Mouse (Mus musculus): ENCODE results near the gene Gm44503. TPM values are rescaled to one million over a fixed set of nuclear protein-coding genes. Genes with fewer than 3 reads are reported as not detected.

The Gm44503 gene
- polyA plus RNA-seq, 1 experiment from 2014 or later: not detected

DNA sequence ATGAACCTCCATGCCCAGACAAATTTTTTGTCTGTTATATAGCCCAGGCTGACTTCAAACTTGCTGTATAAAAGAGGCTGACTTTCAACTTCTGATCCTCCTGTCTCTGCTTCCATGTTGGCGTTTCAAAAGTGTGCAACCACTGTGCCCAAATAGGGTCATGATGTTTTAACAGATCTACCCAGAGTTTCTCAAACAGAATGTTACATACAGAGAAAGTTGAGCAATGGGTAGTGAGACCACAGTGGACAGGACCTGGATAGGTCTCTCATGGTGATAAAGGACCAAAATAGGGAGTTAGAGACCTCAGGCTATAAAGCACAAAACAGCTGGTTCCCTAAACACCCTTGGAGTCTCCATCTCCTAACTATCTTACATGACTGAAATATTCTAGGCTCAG lies 71.8 kb downstream of the Gm44503 start:
- no peak overlapping the region for H3K27ac ChIP-seq
- H3K36me3 ChIP-seq: peaks cover 49% of the 10 kb centered on the region
- H3K4me2 ChIP-seq: no peak overlapping the region
- no peaks in the 10 kb centered on the region for H3K9me3 ChIP-seq
- H3K4me1 ChIP-seq (replicated peaks): peaks cover 14% of the 10 kb centered on the region
- H3K9ac ChIP-seq (replicated peaks): no peak overlapping the region
- H3K27me3 ChIP-seq: no peaks in the 10 kb centered on the region
- WGBS: 92% methylated on average over 1 of the region's 1 CpGs
- no peak for ATAC-seq (ENCODE audit: insufficient number of reproducible peaks, insufficient read depth, low FRiP score, low TSS enrichment, low read depth)
- no peak overlapping the region for H3K4me3 ChIP-seq (replicated peaks)

DNA sequence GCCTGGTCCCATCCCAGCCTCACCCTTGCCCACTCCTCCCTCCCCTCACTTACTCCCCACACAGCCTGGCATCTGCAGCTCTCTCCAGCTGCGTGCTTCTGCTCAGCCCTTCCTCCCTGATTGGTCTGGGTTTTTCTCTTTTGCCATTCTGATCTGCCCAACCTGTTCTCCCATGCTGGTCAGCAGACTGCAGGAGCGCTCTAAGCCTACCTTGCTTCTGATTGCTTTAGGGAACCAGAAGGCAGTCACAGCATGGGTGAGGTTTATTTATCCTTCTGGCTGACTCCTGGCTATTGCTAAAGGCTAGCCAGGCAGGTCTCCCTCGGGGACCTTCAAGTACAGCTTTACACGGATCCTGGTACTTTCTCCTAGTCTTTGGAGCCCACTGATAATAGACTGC lies 72.8 kb downstream of the Gm44503 start:
- H3K27ac ChIP-seq: no peak overlapping the region
- no peak overlapping the region for H3K4me3 ChIP-seq (replicated peaks)
- H3K4me1 ChIP-seq (replicated peaks): peaks cover 6% of the 10 kb centered on the region
- H3K9me3 ChIP-seq: no peaks in the 10 kb centered on the region
- ATAC-seq (ENCODE audit: insufficient number of reproducible peaks, insufficient read depth, low FRiP score, low TSS enrichment, low read depth): no peak
- H3K27me3 ChIP-seq: no peaks in the 10 kb centered on the region
- WGBS: 66% methylated on average over 4 of the region's 4 CpGs
- peaks cover 56% of the 10 kb centered on the region for H3K36me3 ChIP-seq
- H3K4me2 ChIP-seq: no peak overlapping the region
- H3K9ac ChIP-seq (replicated peaks): no peak overlapping the region

DNA sequence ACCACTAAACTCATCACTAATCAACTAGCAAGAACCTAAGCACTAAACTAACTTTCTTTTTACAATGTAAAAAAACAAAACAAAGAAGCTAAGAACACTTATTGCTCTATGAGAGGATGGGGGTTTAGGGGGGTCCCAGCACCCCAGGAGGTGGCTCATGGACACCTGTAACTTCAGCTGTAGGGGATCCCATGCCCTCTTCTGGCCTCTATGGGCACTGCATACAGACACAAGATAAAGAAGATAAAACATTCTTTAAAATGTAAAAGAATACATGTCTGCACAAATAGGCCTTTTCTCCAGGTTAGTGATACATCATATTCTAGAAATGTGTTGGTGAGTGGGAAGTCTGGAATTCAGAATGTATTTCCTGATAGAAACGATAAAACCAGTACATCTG lies 74.8 kb downstream of the Gm44503 start:
- ATAC-seq (ENCODE audit: insufficient number of reproducible peaks, insufficient read depth, low FRiP score, low TSS enrichment, low read depth): no peak
- H3K27ac ChIP-seq: no peak overlapping the region
- H3K4me1 ChIP-seq (replicated peaks): no peaks in the 10 kb centered on the region
- H3K9ac ChIP-seq (replicated peaks): no peak overlapping the region
- H3K4me3 ChIP-seq (replicated peaks): no peak overlapping the region
- H3K4me2 ChIP-seq: no peak overlapping the region
- H3K36me3 ChIP-seq: peaks cover 59% of the 10 kb centered on the region
- WGBS: 94% methylated on average over 1 of the region's 1 CpGs
- H3K27me3 ChIP-seq: no peaks in the 10 kb centered on the region
- H3K9me3 ChIP-seq: no peaks in the 10 kb centered on the region

DNA sequence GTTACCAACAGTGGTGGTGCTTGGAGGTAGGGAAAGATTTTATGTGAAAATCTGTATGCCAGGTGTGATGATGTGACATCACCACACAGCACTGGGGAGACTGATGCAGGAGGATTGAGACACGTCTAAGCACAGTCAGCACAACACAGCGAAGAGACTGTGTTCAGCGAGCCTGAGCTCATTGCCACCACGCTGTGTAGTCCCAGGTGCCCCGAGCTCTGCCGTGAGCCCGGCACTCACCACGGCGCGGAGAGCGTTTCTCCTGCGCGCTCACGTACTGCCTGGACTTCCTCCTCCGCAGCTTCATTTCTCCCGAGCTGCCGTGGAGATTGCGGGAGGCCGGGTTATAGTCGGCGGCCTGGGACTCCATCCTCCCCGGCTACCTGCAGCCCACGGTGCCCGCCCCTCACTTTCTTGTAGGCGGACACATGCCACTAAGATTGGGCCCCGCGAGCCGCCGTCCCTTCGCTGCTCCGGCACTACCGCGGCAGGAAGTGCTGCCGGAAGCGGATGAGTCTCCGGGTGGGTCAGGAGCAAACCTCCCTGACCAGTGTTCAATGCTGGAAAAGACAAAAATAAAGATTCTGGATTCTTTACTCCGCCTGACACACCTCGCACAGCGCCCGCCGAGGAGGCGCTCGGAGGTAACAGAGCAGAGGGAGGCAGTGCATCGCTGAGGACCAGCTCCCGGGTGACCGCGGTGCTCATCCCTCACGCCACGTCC lies 80.7 kb downstream of the Gm44503 start:
- H3K27me3 ChIP-seq: no peaks in the 10 kb centered on the region
- ATAC-seq (ENCODE audit: insufficient number of reproducible peaks, insufficient read depth, low FRiP score, low TSS enrichment, low read depth): peak; percentile 84
- peaks cover 15% of the 10 kb centered on the region; the same call in 1 of the 2 replicates for H3K36me3 ChIP-seq
- H3K4me1 ChIP-seq (replicated peaks): peaks cover 19% of the 10 kb centered on the region
- peak overlapping the region; percentile 90 for H3K27ac ChIP-seq
- H3K9ac ChIP-seq (replicated peaks): peak overlapping the region; percentile 76
- under 1% methylated on average over 49 of the region's 49 CpGs for WGBS
- peak overlapping the region; percentile 79 for H3K4me3 ChIP-seq (replicated peaks)
- no peaks in the 10 kb centered on the region for H3K9me3 ChIP-seq
- H3K4me2 ChIP-seq: peak overlapping the region; percentile 67

DNA sequence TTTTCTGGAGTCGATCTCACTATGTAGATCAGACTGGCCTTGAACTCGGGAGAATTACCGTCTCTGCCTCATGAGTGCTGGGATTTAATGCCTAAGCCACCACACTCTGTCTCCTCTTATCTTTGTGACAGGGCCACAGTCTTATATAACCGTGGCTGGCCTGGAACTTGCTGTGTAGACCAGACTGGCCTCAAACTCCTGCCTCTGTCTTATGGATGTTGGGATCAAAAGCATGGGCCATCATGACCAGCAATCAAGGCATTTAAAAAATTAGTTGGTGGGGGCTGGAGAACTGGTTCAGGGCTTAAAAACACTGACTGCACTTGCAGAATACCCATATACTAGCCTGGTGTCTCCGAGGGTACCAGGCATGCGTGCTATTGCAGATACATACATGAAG lies 81.4 kb downstream of the Gm44503 start, which contains the start of gene Pigb:
TSS of gene Pigb (minus strand) at position 299 of the 400 bp plus-strand sequence.
- peaks cover 24% of the 10 kb centered on the region for H3K4me1 ChIP-seq (replicated peaks)
- no peaks in the 10 kb centered on the region for H3K27me3 ChIP-seq
- H3K4me2 ChIP-seq: peak within 1 kb of the TSS; percentile 67
- WGBS: 33% methylated on average over 6 of the region's 6 CpGs
- peak within 1 kb of the TSS; percentile 79 for H3K4me3 ChIP-seq (replicated peaks)
- no peak for ATAC-seq (ENCODE audit: insufficient number of reproducible peaks, insufficient read depth, low FRiP score, low TSS enrichment, low read depth)
- H3K9ac ChIP-seq (replicated peaks): peak within 1 kb of the TSS; percentile 76
- peak within 1 kb of the TSS; percentile 90 for H3K27ac ChIP-seq
- no peaks in the 10 kb centered on the region for H3K9me3 ChIP-seq
- H3K36me3 ChIP-seq: peaks cover 13% of the 10 kb centered on the region; the same call in 1 of the 2 replicates

DNA sequence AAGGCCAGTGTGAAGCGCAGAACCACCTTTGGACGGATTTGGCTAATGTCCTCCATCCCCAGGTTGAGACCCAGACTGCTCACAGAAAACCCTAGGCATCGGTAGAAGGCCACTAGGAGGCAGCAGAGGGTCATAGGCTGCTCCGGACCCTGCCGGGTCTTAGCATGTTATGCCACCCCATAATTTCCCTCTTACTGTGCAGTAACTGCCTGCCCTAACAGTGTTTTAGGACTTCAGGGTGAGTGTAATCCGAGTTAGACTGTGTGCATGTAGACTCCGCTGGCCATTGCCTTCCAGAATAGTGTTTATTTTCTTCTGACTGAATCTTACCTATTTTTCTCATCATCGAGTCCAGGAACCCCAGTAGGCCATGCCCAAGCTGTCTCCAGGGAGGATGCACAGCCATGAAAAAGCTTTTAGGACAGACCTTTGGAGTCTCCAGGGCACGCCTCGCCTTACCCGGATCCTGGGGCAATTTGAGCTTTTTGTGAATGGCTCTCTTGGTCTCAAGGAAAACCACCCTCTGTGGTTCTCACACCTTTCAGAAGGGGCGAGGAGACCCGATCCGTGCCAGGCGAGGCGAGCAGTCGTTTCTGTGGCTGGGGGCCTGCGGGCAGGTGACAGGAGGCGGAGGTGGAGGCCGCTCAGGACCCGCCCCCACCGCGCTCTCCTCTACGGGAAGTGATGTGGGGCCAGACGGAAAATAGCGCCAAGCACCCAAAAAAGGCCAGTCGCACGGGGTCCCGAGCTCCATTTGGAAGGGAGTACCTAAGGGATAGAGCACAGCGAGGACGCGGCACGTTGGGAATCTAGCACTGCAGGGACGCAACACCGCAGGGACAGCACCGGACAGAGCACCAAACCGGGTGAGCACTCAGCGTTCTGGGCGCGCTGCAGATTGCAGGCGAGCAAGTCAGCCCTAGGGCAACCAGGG lies 85.8 kb downstream of the Gm44503 start, which contains the start of gene Rab27a:
TSS of gene Rab27a (plus strand) at position 709 of the 934 bp plus-strand sequence.
- peak; percentile 72 for ATAC-seq (ENCODE audit: insufficient number of reproducible peaks, insufficient read depth, low FRiP score, low TSS enrichment, low read depth)
- H3K27me3 ChIP-seq: peaks cover 6% of the 10 kb centered on the region; the same call in 1 of the 2 replicates
- peaks cover 30% of the 10 kb centered on the region for H3K4me1 ChIP-seq (replicated peaks)
- H3K9ac ChIP-seq (replicated peaks): peak within 1 kb of the TSS; percentile 63
- H3K9me3 ChIP-seq: no peaks in the 10 kb centered on the region
- no peak within 1 kb of the TSS for H3K27ac ChIP-seq
- H3K36me3 ChIP-seq: no peaks in the 10 kb centered on the region; the same call in 1 of the 2 replicates
- WGBS: 1% methylated on average over 41 of the region's 41 CpGs
- peak within 1 kb of the TSS; percentile 52 for H3K4me3 ChIP-seq (replicated peaks)
- H3K4me2 ChIP-seq: peak within 1 kb of the TSS; percentile 87

DNA sequence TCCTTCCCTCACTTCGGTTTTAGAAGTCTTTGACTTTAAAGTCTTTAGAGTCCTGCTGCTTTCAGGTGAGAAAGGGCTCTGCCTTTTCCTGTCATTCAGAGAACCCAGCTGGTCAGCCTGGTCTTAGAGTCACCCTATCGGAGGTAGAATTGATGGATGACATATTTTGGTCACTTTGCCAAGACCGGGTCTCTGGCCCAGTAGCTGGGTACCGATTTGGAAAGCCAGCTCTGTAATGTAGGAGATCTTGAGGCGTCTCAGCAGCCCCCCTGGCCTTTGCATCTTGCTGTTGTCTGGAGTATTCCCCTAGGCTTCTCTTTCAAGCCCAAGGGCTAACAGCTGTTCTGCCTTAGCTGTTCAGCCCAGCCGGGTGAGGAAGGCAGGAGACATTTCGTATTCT lies 86.6 kb downstream of the Gm44503 start:
- H3K36me3 ChIP-seq: no peaks in the 10 kb centered on the region; the same call in 1 of the 2 replicates
- peak overlapping the region; percentile 63 for H3K9ac ChIP-seq (replicated peaks)
- WGBS: 5% methylated on average over 7 of the region's 7 CpGs
- peak overlapping the region; percentile 87 for H3K4me2 ChIP-seq
- no peak overlapping the region for H3K27ac ChIP-seq
- H3K4me1 ChIP-seq (replicated peaks): peaks cover 32% of the 10 kb centered on the region
- peaks cover 6% of the 10 kb centered on the region; the same call in 1 of the 2 replicates for H3K27me3 ChIP-seq
- ATAC-seq (ENCODE audit: insufficient number of reproducible peaks, insufficient read depth, low FRiP score, low TSS enrichment, low read depth): no peak
- no peaks in the 10 kb centered on the region for H3K9me3 ChIP-seq
- peak overlapping the region; percentile 52 for H3K4me3 ChIP-seq (replicated peaks)

DNA sequence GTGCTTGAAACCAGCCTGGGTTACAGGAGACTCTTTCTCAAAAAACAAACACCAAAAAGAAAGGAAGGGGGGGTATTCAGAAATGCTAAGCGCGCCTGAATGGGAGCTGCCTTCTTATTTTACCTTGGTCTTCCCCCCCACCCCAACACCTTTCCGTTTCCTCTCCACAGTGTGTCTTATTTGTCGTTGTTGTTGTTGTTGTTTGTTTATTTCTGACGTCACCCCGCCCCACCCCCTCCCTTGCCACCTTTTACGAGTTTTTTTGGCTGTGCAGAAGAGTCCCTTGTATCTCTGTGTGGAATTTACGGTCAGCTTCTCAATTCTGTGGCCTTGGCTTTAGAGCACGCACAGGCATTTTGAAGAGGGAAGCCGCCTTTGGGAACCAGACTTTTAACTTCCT lies 87.1 kb downstream of the Gm44503 start:
- H3K27me3 ChIP-seq: peaks cover 6% of the 10 kb centered on the region; the same call in 1 of the 2 replicates
- WGBS: 64% methylated on average over 10 of the region's 10 CpGs
- peaks cover 33% of the 10 kb centered on the region for H3K4me1 ChIP-seq (replicated peaks)
- no peak overlapping the region for H3K27ac ChIP-seq
- H3K9ac ChIP-seq (replicated peaks): no peak overlapping the region
- H3K4me3 ChIP-seq (replicated peaks): peak overlapping the region; percentile 52; the same call in 1 of the 2 replicates
- no peaks in the 10 kb centered on the region for H3K9me3 ChIP-seq
- H3K4me2 ChIP-seq: peak overlapping the region; percentile 87
- H3K36me3 ChIP-seq: no peaks in the 10 kb centered on the region; the same call in 1 of the 2 replicates
- no peak for ATAC-seq (ENCODE audit: insufficient number of reproducible peaks, insufficient read depth, low FRiP score, low TSS enrichment, low read depth)

DNA sequence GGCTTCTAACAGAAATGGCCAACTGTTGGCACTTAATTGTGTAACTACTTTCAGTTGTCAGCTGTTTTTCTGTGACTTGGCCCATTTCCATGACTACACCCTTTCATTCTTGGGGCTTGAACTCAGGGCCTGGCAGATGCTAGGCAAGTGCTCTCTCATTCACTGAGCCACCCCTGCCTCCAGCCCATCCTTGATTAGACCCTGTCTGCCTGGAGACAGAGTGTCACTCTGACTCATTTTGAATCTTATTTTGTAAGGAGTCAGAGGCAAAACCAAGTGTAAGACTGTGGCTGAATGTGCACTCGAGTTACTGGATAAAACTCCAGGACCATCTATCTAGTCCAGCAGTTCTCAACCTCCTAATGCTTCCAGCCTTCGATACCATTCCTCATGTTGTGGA lies 89.3 kb downstream of the Gm44503 start:
- H3K27me3 ChIP-seq: peaks cover 6% of the 10 kb centered on the region; the same call in 1 of the 2 replicates
- 83% methylated on average over 2 of the region's 2 CpGs for WGBS
- H3K9me3 ChIP-seq: no peaks in the 10 kb centered on the region
- H3K9ac ChIP-seq (replicated peaks): no peak overlapping the region
- H3K4me2 ChIP-seq: no peak overlapping the region
- no peak for ATAC-seq (ENCODE audit: insufficient number of reproducible peaks, insufficient read depth, low FRiP score, low TSS enrichment, low read depth)
- no peaks in the 10 kb centered on the region for H3K36me3 ChIP-seq
- H3K4me1 ChIP-seq (replicated peaks): peaks cover 36% of the 10 kb centered on the region
- H3K4me3 ChIP-seq (replicated peaks): no peak overlapping the region
- no peak overlapping the region for H3K27ac ChIP-seq

DNA sequence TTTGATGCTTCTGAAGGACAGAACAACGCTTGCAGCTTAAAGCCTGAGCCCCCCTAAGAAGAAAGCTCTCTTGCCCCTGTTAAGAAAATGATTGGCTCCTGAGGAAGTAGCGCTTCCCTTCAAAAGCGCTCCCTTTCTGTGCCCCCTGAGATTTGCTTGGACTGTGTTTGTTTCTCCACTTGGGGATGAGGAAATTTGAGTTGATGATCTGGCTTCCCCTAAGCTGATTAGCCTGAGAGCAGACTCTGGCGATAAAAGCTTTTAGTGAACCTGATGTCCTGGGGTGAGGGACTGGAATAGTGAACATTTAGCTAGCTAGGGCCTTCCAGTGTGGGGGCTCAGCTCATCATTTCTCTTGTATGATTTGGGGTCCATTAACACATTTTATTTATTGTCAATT lies 90.3 kb downstream of the Gm44503 start:
- WGBS: 22% methylated on average over 4 of the region's 4 CpGs
- Histone ChIP-seq H3K4me3 (replicated peaks) (no peak overlapping the region), H3K9me3 (no peaks in the 10 kb centered on the region), H3K4me1 (replicated peaks) (peaks cover 34% of the 10 kb centered on the region), H3K4me2 (no peak overlapping the region), H3K27ac (no peak overlapping the region), H3K36me3 (no peaks in the 10 kb centered on the region), H3K27me3 (peaks cover 6% of the 10 kb centered on the region; the same call in 1 of the 2 replicates), H3K9ac (replicated peaks) (no peak overlapping the region)
- no peak for ATAC-seq (ENCODE audit: insufficient number of reproducible peaks, insufficient read depth, low FRiP score, low TSS enrichment, low read depth)

DNA sequence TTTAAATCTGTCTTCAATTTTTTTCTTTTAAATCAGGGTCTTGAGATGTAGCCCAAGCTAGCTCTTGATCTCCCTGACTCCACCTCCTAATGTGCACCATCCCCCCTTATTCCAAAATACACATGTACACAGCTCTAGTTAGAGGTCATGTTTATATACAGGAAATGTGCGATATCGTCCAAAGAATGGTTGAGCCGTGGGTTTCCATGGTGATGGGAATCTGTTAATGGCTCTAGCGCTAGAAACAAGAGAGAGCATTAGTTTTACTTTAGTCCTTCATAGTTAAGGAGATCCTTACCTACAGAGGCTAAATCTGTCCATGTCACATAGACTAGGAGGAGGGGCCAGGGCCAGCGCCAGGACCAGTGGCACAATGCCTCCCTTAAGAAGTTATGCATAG lies 91.2 kb downstream of the Gm44503 start:
- Histone ChIP-seq H3K27me3 (peaks cover 6% of the 10 kb centered on the region; the same call in 1 of the 2 replicates), H3K9me3 (no peaks in the 10 kb centered on the region), H3K4me1 (replicated peaks) (peaks cover 25% of the 10 kb centered on the region), H3K4me3 (replicated peaks) (no peak overlapping the region), H3K4me2 (no peak overlapping the region), H3K9ac (replicated peaks) (no peak overlapping the region), H3K36me3 (no peaks in the 10 kb centered on the region), H3K27ac (no peak overlapping the region)
- no peak for ATAC-seq (ENCODE audit: insufficient number of reproducible peaks, insufficient read depth, low FRiP score, low TSS enrichment, low read depth)
- WGBS: 73% methylated on average over 5 of the region's 5 CpGs
